Mouse (Mus musculus) ES-Bruce4 (cell line): ENCODE measurements around the gene Map4k1.

ENCODE experiments used
- CTCF ChIP-seq: IDR thresholded peaks from one replicate; pipeline ENCODE4 v1.8.1; 2011; ENCODE audit warnings: low read depth, low read length
- EP300 ChIP-seq: IDR thresholded peaks from 2 replicates; pipeline ENCODE4 v1.6.1; 2011; ENCODE audit warnings: low read depth, low read length; ENCODE audit not compliant: insufficient read depth
- POLR2A ChIP-seq: IDR thresholded peaks from one replicate; pipeline ENCODE4 v1.8.1; 2011; ENCODE audit warnings: low read length; ENCODE audit not compliant: insufficient read depth

- no peak for TF ChIP-seq CTCF
- TF ChIP-seq POLR2A = no peak
- TF ChIP-seq EP300 = no peak
Measured at GRCm38 (mm10) chr7:29043674-29044057, 61.8 kb downstream of the Map4k1 start.
